Mouse (Mus musculus) lung, adult 2 months (tissue): ENCODE data around the gene Afap1.

Experiments
- CTCF ChIP-seq: fragments of 200-500 bp; IDR thresholded peaks from 2 replicates; pipeline ENCODE4 v1.5.1; 2011; ENCODE audit warnings: mild to moderate bottlenecking, low read length, control low read depth; ENCODE audit not compliant: insufficient read depth
- POLR2A ChIP-seq: fragments of 200-500 bp; IDR thresholded peaks from 2 replicates; pipeline ENCODE4 v1.6.1; 2011; ENCODE audit warnings: low read depth, mild to moderate bottlenecking, control low read depth, low read length, borderline replicate concordance; ENCODE audit errors: extremely low read depth

GRCm38 (mm10) chr5:35989986-35990735 lies 97.0 kb downstream of the Afap1 start:
- TF ChIP-seq CTCF (no peak), POLR2A (no peak)
